Mouse (Mus musculus): ENCODE data around the gene Slc6a2. TPM values are rescaled to one million over a fixed set of nuclear protein-coding genes. Genes with fewer than 3 reads are reported as not detected.

Slc6a2 gene
- polyA plus RNA-seq, 1 experiment from 2014 or later, result 0.07 TPM

GRCm38 (mm10) chr8:93048510-93049416 lies 88.9 kb downstream of the Slc6a2 start:
- Histone ChIP-seq H3K4me2 (replicated peaks; ENCODE audit: low read depth) (no peak overlapping the region), H3K4me3 (ENCODE audit: low read depth, low read length) (no peak overlapping the region), H3K9me3 (ENCODE audit: control insufficient read depth, low read length) (no peaks in the 10 kb centered on the region), H3K27me3 (ENCODE audit: control insufficient read depth, insufficient read depth, low read length) (no peaks in the 10 kb centered on the region), H3K9ac (ENCODE audit: low read length) (no peak overlapping the region), H3K4me1 (replicated peaks; ENCODE audit: control insufficient read depth, insufficient read depth) (no peaks in the 10 kb centered on the region), H3K27ac (replicated peaks) (no peak overlapping the region), H3K36me3 (ENCODE audit: control insufficient read depth, insufficient read depth, low read length) (no peaks in the 10 kb centered on the region)
- DNase-seq (ENCODE audit: low spot score), result no peak
- no peak for ATAC-seq (ENCODE audit: low FRiP score, low TSS enrichment)
- WGBS, result 41% methylated on average over 4 of the region's 4 CpGs
- TF ChIP-seq CTCF (IDR thresholded peaks at IDR 0.05; ENCODE audit: low read depth) (peak; percentile 54), EP300 (optimal IDR thresholded peaks at IDR 0.05) (no peak)

Small RNAs within 50 kb of the gene (microRNA-seq; reads per million reads assigned to microRNA genes)
- not detected for gene Gm22151

Other genes with a start within 250 kb of the Slc6a2 start
- 80.4 and 98.8 TPM in 2 replicates for gene Mmp2, start 132.8 kb upstream of the Slc6a2 start, polyA plus RNA-seq (2015; fragmentation: Nextera tagmentation; extraction: Ambion mirVana)
- 13.6 and 15.4 TPM in 2 replicates for gene Lpcat2, start 104.7 kb upstream of the Slc6a2 start, polyA plus RNA-seq (2015; fragmentation: Nextera tagmentation; extraction: Ambion mirVana)
- gene Capns2, start 58.7 kb upstream of the Slc6a2 start, polyA plus RNA-seq (2015; fragmentation: Nextera tagmentation; extraction: Ambion mirVana), result 48.8 and 52.8 TPM in 2 replicates
- not detected in 2 replicates for gene Ces1a, start 88.1 kb downstream of the Slc6a2 start, polyA plus RNA-seq (2015; fragmentation: Nextera tagmentation; extraction: Ambion mirVana)
- gene Ces1b, start 119.9 kb downstream of the Slc6a2 start, polyA plus RNA-seq (2015; fragmentation: Nextera tagmentation; extraction: Ambion mirVana), result 0.13 TPM in 2 replicates
- 0.24 and 0.25 TPM in 2 replicates for gene Ces1c, start 171.2 kb downstream of the Slc6a2 start, polyA plus RNA-seq (2015; fragmentation: Nextera tagmentation; extraction: Ambion mirVana)
- gene Ces1d, start 237.8 kb downstream of the Slc6a2 start, polyA plus RNA-seq (2015; fragmentation: Nextera tagmentation; extraction: Ambion mirVana), result 0.68 and 1.1 TPM in 2 replicates

Data from stomach, postnatal 0 days (tissue).